Mouse (Mus musculus) yolk sac, embryonic 10.5 days (tissue): ENCODE results near the gene Krtap2-4.
"Not testable (repeated sequence)": the region's sequence is repeated elsewhere in the genome, so short reads cannot be mapped to it uniquely, and the experiment has no call there.

Source experiments
- DNase-seq: peaks from one replicate; pipeline ENCODE4 v3.0.0-alpha.2; 2017; ENCODE audit warnings: low spot score

Krtap2-4 gene

GRCm38 (mm10) chr11:99614796-99615363 lies at the start of gene Krtap2-4:
Krtap2-4 (minus strand) TSS chr11:99614846.
- no peak for DNase-seq

- DNase-seq: no peak
Measured at GRCm38 (mm10) chr11:99662802-99663201, 48.2 kb upstream of the Krtap2-4 start.

- DNase-seq: no peak
Measured at GRCm38 (mm10) chr11:99659256-99659655, 44.6 kb upstream of the Krtap2-4 start.

- DNase-seq: not testable (repeated sequence)
Measured at GRCm38 (mm10) chr11:99658467-99659010, 43.9 kb upstream of the Krtap2-4 start, which contains the start of gene Gm11563. Gm11563 (minus strand) TSS chr11:99658960.

GRCm38 (mm10) chr11:99657051-99657450 lies 42.4 kb upstream of the Krtap2-4 start:
- no peak for DNase-seq

- no peak for DNase-seq
Measured at GRCm38 (mm10) chr11:99650136-99650535, 35.5 kb upstream of the Krtap2-4 start, which contains the start of gene Gm11555. Gm11555 (minus strand) TSS chr11:99650236.

GRCm38 (mm10) chr11:99646444-99646843 lies 31.8 kb upstream of the Krtap2-4 start:
- no peak for DNase-seq

GRCm38 (mm10) chr11:99644351-99644750 lies 29.7 kb upstream of the Krtap2-4 start:
- no peak for DNase-seq

- not testable (repeated sequence) for DNase-seq
Measured at GRCm38 (mm10) chr11:99643635-99644139, 29.0 kb upstream of the Krtap2-4 start, which contains the start of gene Krtap4-7. Krtap4-7 (minus strand) TSS chr11:99644089.

GRCm38 (mm10) chr11:99640926-99641325 lies 26.3 kb upstream of the Krtap2-4 start:
- no peak for DNase-seq

GRCm38 (mm10) chr11:99637086-99637485 lies 22.4 kb upstream of the Krtap2-4 start:
- no peak for DNase-seq

GRCm38 (mm10) chr11:99634653-99635134 lies 20.0 kb upstream of the Krtap2-4 start, which contains the start of gene Krtap4-2:
Krtap4-2 (minus strand) TSS chr11:99635084.
- no peak for DNase-seq

GRCm38 (mm10) chr11:99633293-99633692 lies 18.6 kb upstream of the Krtap2-4 start:
- no peak for DNase-seq

- no peak for DNase-seq
Measured at GRCm38 (mm10) chr11:99630890-99631289, 16.2 kb upstream of the Krtap2-4 start.

GRCm38 (mm10) chr11:99628138-99628537 lies 13.5 kb upstream of the Krtap2-4 start, which contains the start of gene Krtap4-1:
Krtap4-1 (minus strand) TSS chr11:99628238.
- DNase-seq: no peak

- no peak for DNase-seq
Measured at GRCm38 (mm10) chr11:99620335-99620734, 5.7 kb upstream of the Krtap2-4 start, which contains the start of gene Gm11562. Gm11562 (minus strand) TSS chr11:99620435.

GRCm38 (mm10) chr11:99610089-99610488 lies 4.6 kb downstream of the Krtap2-4 start, which contains the start of gene Gm11937:
Gm11937 (minus strand) TSS chr11:99610189.
- not testable (repeated sequence) for DNase-seq

GRCm38 (mm10) chr11:99609126-99609525 lies 5.5 kb downstream of the Krtap2-4 start:
- no peak for DNase-seq

GRCm38 (mm10) chr11:99603208-99603607 lies 11.4 kb downstream of the Krtap2-4 start, which contains the start of gene Gm11938:
Gm11938 (minus strand) TSS chr11:99603308.
- DNase-seq: not testable (repeated sequence)

- not testable (repeated sequence) for DNase-seq
Measured at GRCm38 (mm10) chr11:99597742-99598141, 16.9 kb downstream of the Krtap2-4 start, which contains the start of gene Krtap9-3. Krtap9-3 (minus strand) TSS chr11:99598105.

GRCm38 (mm10) chr11:99590981-99591380 lies 23.7 kb downstream of the Krtap2-4 start, which contains the start of gene Krtap1-3:
Krtap1-3 (minus strand) TSS chr11:99591339.
- DNase-seq: no peak

GRCm38 (mm10) chr11:99585096-99585495 lies 29.6 kb downstream of the Krtap2-4 start:
- no peak for DNase-seq
